Mouse (Mus musculus): ENCODE data around the gene Prep.

Gene Prep

GRCm38 (mm10) chr10:45066931-45067308, at the start of gene Prep:
Gene Prep (plus strand): TSS chr10:45067203.
- peak; percentile 91 for DNase-seq (ENCODE audit: low read depth, low spot score)

- DNase-seq (ENCODE audit: low read depth, low spot score): no peak
Observed at GRCm38 (mm10) chr10:45017352-45017751, 49.7 kb upstream of the Prep start.

GRCm38 (mm10) chr10:45017851-45018250, 49.2 kb upstream of the Prep start:
- DNase-seq (ENCODE audit: low read depth, low spot score): no peak

- peak; percentile 44 for DNase-seq (ENCODE audit: low read depth, low spot score)
Observed at GRCm38 (mm10) chr10:45019418-45019817, 47.6 kb upstream of the Prep start.

GRCm38 (mm10) chr10:45019849-45020248, 47.2 kb upstream of the Prep start:
- peak; percentile 54 for DNase-seq (ENCODE audit: low read depth, low spot score)

GRCm38 (mm10) chr10:45020291-45020690, 46.7 kb upstream of the Prep start:
- DNase-seq (ENCODE audit: low read depth, low spot score): peak; percentile 64

GRCm38 (mm10) chr10:45025184-45025583, 41.8 kb upstream of the Prep start:
- no peak for DNase-seq (ENCODE audit: low read depth, low spot score)

GRCm38 (mm10) chr10:45026935-45027334, 40.1 kb upstream of the Prep start:
- DNase-seq (ENCODE audit: low read depth, low spot score): no peak

GRCm38 (mm10) chr10:45045268-45045928, 21.6 kb upstream of the Prep start:
- DNase-seq (ENCODE audit: low read depth, low spot score): peak; percentile 88

- no peak for DNase-seq (ENCODE audit: low read depth, low spot score)
Observed at GRCm38 (mm10) chr10:45048158-45048557, 18.8 kb upstream of the Prep start.

- no peak for DNase-seq (ENCODE audit: low read depth, low spot score)
Observed at GRCm38 (mm10) chr10:45048622-45049021, 18.4 kb upstream of the Prep start.

GRCm38 (mm10) chr10:45051125-45051744, 15.8 kb upstream of the Prep start:
- DNase-seq (ENCODE audit: low read depth, low spot score): peak; percentile 82

- no peak for DNase-seq (ENCODE audit: low read depth, low spot score)
Observed at GRCm38 (mm10) chr10:45058361-45058760, 8.6 kb upstream of the Prep start.

- DNase-seq (ENCODE audit: low read depth, low spot score): no peak
Observed at GRCm38 (mm10) chr10:45060841-45061240, 6.2 kb upstream of the Prep start.

GRCm38 (mm10) chr10:45066131-45066930, 672 bp upstream of the Prep start:
- peak; percentile 41 for DNase-seq (ENCODE audit: low read depth, low spot score)

- peak; percentile 42 for DNase-seq (ENCODE audit: low read depth, low spot score)
Observed at GRCm38 (mm10) chr10:45067436-45067925, 478 bp downstream of the Prep start.

- no peak for DNase-seq (ENCODE audit: low read depth, low spot score)
Observed at GRCm38 (mm10) chr10:45069557-45069956, 2.6 kb downstream of the Prep start.

- DNase-seq (ENCODE audit: low read depth, low spot score): no peak
Observed at GRCm38 (mm10) chr10:45070362-45070761, 3.4 kb downstream of the Prep start.

GRCm38 (mm10) chr10:45070929-45071813, 4.2 kb downstream of the Prep start:
- no peak for DNase-seq (ENCODE audit: low read depth, low spot score)

- DNase-seq (ENCODE audit: low read depth, low spot score): no peak
Observed at GRCm38 (mm10) chr10:45072339-45072738, 5.3 kb downstream of the Prep start.

GRCm38 (mm10) chr10:45074543-45074942, 7.5 kb downstream of the Prep start:
- DNase-seq (ENCODE audit: low read depth, low spot score): no peak

All from CD4-positive, CD25-positive, alpha-beta regulatory T cell, adult 2 months (primary cell).